Mouse (Mus musculus) kidney, adult 2 months (tissue): Measurements from ENCODE around the gene Plcxd3.
"Not testable (repeated sequence)": the region's sequence is repeated elsewhere in the genome, so short reads cannot be mapped to it uniquely, and the experiment has no call there.

ENCODE experiments used
- CTCF ChIP-seq: fragments of 200-500 bp; conservative IDR thresholded peaks from 2 replicates; pipeline ENCODE4 v1.5.1; 2011; ENCODE audit warnings: low read depth, mild to moderate bottlenecking, control low read depth, low read length, moderate library complexity, mixed read lengths; ENCODE audit not compliant: insufficient read depth, insufficient read length
- POLR2A ChIP-seq: fragments of 200-500 bp; IDR thresholded peaks from one replicate; pipeline ENCODE4 v1.6.1; 2011; ENCODE audit warnings: low read depth, low read length, control low read depth

- TF ChIP-seq CTCF, POLR2A: not testable (repeated sequence)
Observed at GRCm38 (mm10) chr15:4599331-4599730, 224.0 kb downstream of the Plcxd3 start.
